Mouse (Mus musculus) kidney, embryonic 16.5 days (tissue): ENCODE data around the gene Pias1. TPM values are rescaled to one million over a fixed set of nuclear protein-coding genes. Genes with fewer than 3 reads are reported as not detected.

ENCODE experiments used
- ATAC-seq: fragments of 200-750 bp; cut with Nextera tagmentation; 2 replicates; pipeline ENCODE4 v1.8.0; 2017; ENCODE audit warnings: moderate TSS enrichment; ENCODE audit not compliant: low FRiP score, low TSS enrichment
- H3K27ac ChIP-seq: fragments of 300-500 bp; sonication (generic); 2 replicates; pipeline ENCODE4 v1.5.1; 2014; ENCODE audit warnings: low read length
- H3K27me3 ChIP-seq: fragments of 300-500 bp; sonication (generic); 2 replicates; pipeline ENCODE4 v1.6.1; 2014; ENCODE audit warnings: low read length, control low read depth, mixed read lengths; ENCODE audit not compliant: insufficient read depth
- H3K36me3 ChIP-seq: fragments of 300-500 bp; sonication (generic); 2 replicates; pipeline ENCODE4 v1.6.1; 2014; ENCODE audit warnings: low read length, control low read depth, mixed read lengths; ENCODE audit not compliant: insufficient read depth
- H3K4me1 ChIP-seq: fragments of 300-500 bp; sonication (generic); 2 replicates; pipeline ENCODE4 v1.6.1; 2014; ENCODE audit warnings: low read length, control low read depth, mixed read lengths; ENCODE audit not compliant: insufficient read depth
- H3K4me2 ChIP-seq: fragments of 300-500 bp; sonication (generic); replicated peaks from 2 replicates; pipeline ENCODE4 v1.6.1; 2014; ENCODE audit warnings: low read depth, low read length
- H3K4me3 ChIP-seq: fragments of 300-500 bp; sonication (generic); 2 replicates; pipeline ENCODE4 v1.5.1; 2014; ENCODE audit warnings: mild to moderate bottlenecking, low read length
- H3K9ac ChIP-seq: fragments of 300-500 bp; sonication (generic); replicated peaks from 2 replicates; pipeline ENCODE4 v1.6.1; 2014; ENCODE audit warnings: low read length
- H3K9me3 ChIP-seq: fragments of 300-500 bp; sonication (generic); 2 replicates; pipeline ENCODE4 v1.6.1; 2016; ENCODE audit warnings: low read length, control low read depth
- WGBS: fragments of 180-500 bp; shearing (Covaris S2); extraction: QIAGEN DNeasy Blood & Tissue Kit; methylation state at CpG from one replicate; pipeline ENCODE4 v1.1.7; 2014; 5-methylcytosine and 5-hydroxymethylcytosine counted together
- polyA plus RNA-seq: library from polyadenylated mRNA; unstranded; fragments of >200 nt; fragmentation: Nextera tagmentation; extraction: Ambion mirVana; gene quantifications from 2 replicates; pipeline ENCODE4 v1.2.1, GENCODE M21; 2015

Gene Pias1
- polyA plus RNA-seq = 58.2 and 63.7 TPM in 2 replicates

GRCm38 (mm10) chr9:62987824-62988223, at the start of gene Pias1:
Gene Pias1, minus strand, starts transcription at chr9:62987924.
- ATAC-seq = no peak
- H3K9me3 ChIP-seq = peaks cover 5% of the 10 kb centered on the region; the same call in 1 of the 2 replicates
- H3K4me1 ChIP-seq = no peaks in the 10 kb centered on the region
- H3K27me3 ChIP-seq = no peaks in the 10 kb centered on the region
- H3K36me3 ChIP-seq = no peaks in the 10 kb centered on the region
- no peak within 1 kb of the TSS for H3K4me3 ChIP-seq
- 81% methylated on average over 5 of the region's 5 CpGs for WGBS
- H3K4me2 ChIP-seq = no peak within 1 kb of the TSS
- no peak within 1 kb of the TSS for H3K9ac ChIP-seq
- no peak within 1 kb of the TSS for H3K27ac ChIP-seq

- H3K4me2 ChIP-seq = no peak overlapping the region
- no peak for ATAC-seq
- no peaks in the 10 kb centered on the region for H3K27me3 ChIP-seq
- H3K36me3 ChIP-seq = no peaks in the 10 kb centered on the region
- H3K4me1 ChIP-seq = 0 out of 2 replicates have a peak, but pooled peaks cover 3% of the 10 kb centered on the region
- no peak overlapping the region for H3K27ac ChIP-seq
- 71% methylated on average over 2 of the region's 2 CpGs for WGBS
- H3K9ac ChIP-seq = no peak overlapping the region
- H3K9me3 ChIP-seq = no peaks in the 10 kb centered on the region
- no peak overlapping the region for H3K4me3 ChIP-seq
These were observed 47.7 kb upstream of the Pias1 start for GRCm38 (mm10) chr9:63035431-63035830.

- Histone ChIP-seq H3K9ac (no peak overlapping the region), H3K4me1 (0 out of 2 replicates have a peak, but pooled peaks cover 3% of the 10 kb centered on the region), H3K9me3 (no peaks in the 10 kb centered on the region), H3K27ac (no peak overlapping the region), H3K4me2 (no peak overlapping the region), H3K4me3 (no peak overlapping the region), H3K27me3 (no peaks in the 10 kb centered on the region), H3K36me3 (no peaks in the 10 kb centered on the region)
- ATAC-seq = no peak
- WGBS = 47% methylated on average over 13 of the region's 13 CpGs
These were observed 43.5 kb upstream of the Pias1 start for GRCm38 (mm10) chr9:63031011-63031782.

DNA sequence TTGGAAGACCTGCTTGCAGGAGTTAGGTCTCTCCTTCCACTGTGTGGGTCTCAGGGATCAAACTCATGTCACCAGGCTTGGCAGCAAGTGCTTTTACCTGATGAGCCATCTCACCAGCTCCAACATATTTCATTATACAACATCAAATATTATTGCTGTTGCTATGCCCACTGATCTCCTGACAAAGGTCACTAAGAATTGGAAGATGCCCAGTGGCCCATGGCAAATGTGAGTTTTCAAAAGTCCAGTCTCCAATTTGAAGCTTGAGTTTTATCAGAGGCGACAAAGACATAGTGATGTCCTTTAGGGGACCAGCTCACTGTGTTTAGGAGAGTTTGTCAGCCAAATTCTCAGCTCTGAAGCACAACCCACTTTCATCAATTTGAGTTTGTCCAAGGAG, 34.8 kb upstream of the Pias1 start:
- no peak overlapping the region for H3K9ac ChIP-seq
- H3K4me3 ChIP-seq = no peak overlapping the region
- no peaks in the 10 kb centered on the region for H3K4me1 ChIP-seq
- no peak for ATAC-seq
- peaks cover 6% of the 10 kb centered on the region; the same call in 1 of the 2 replicates for H3K9me3 ChIP-seq
- no peak overlapping the region for H3K27ac ChIP-seq
- 91% methylated on average over 1 of the region's 1 CpGs for WGBS
- H3K27me3 ChIP-seq = no peaks in the 10 kb centered on the region; the same call in 1 of the 2 replicates
- no peak overlapping the region for H3K4me2 ChIP-seq
- H3K36me3 ChIP-seq = no peaks in the 10 kb centered on the region

GRCm38 (mm10) chr9:63007371-63007770, 19.6 kb upstream of the Pias1 start:
- Histone ChIP-seq H3K9me3 (0 out of 2 replicates have a peak, but pooled peaks cover 3% of the 10 kb centered on the region), H3K9ac (no peak overlapping the region), H3K4me2 (no peak overlapping the region), H3K27me3 (no peaks in the 10 kb centered on the region), H3K4me1 (0 out of 2 replicates have a peak, but pooled peaks cover 2% of the 10 kb centered on the region), H3K36me3 (no peaks in the 10 kb centered on the region), H3K27ac (no peak overlapping the region), H3K4me3 (no peak overlapping the region)
- WGBS = 84% methylated on average over 4 of the region's 4 CpGs
- no peak for ATAC-seq

GRCm38 (mm10) chr9:63006081-63006820, 18.5 kb upstream of the Pias1 start:
- H3K4me2 ChIP-seq = no peak overlapping the region

GRCm38 (mm10) chr9:62998561-62998960, 10.8 kb upstream of the Pias1 start:
- H3K9ac ChIP-seq = no peak overlapping the region
- no peaks in the 10 kb centered on the region for H3K4me1 ChIP-seq
- WGBS = 9% methylated on average over 3 of the region's 3 CpGs
- no peak overlapping the region for H3K27ac ChIP-seq
- no peak for ATAC-seq
- H3K4me2 ChIP-seq = no peak overlapping the region
- no peak overlapping the region for H3K4me3 ChIP-seq
- H3K27me3 ChIP-seq = no peaks in the 10 kb centered on the region
- H3K9me3 ChIP-seq = peaks cover 4% of the 10 kb centered on the region; the same call in 1 of the 2 replicates
- H3K36me3 ChIP-seq = no peaks in the 10 kb centered on the region

More at GRCm38 (mm10) chr9:63006081-63006820, 18.5 kb upstream of the Pias1 start:
- no peaks in the 10 kb centered on the region for H3K36me3 ChIP-seq
- H3K9ac ChIP-seq = no peak overlapping the region
- WGBS = 67% methylated on average over 6 of the region's 6 CpGs
- 0 out of 2 replicates have a peak, but pooled peaks cover 3% of the 10 kb centered on the region for H3K9me3 ChIP-seq
- H3K4me1 ChIP-seq = 0 out of 2 replicates have a peak, but pooled peaks cover 2% of the 10 kb centered on the region
- no peaks in the 10 kb centered on the region for H3K27me3 ChIP-seq
- ATAC-seq = no peak
- no peak overlapping the region for H3K27ac ChIP-seq
- no peak overlapping the region for H3K4me3 ChIP-seq

GRCm38 (mm10) chr9:62997626-62998025, 9.9 kb upstream of the Pias1 start:
- Histone ChIP-seq H3K27me3 (no peaks in the 10 kb centered on the region), H3K9ac (no peak overlapping the region), H3K36me3 (no peaks in the 10 kb centered on the region), H3K9me3 (peaks cover 4% of the 10 kb centered on the region; the same call in 1 of the 2 replicates), H3K4me2 (no peak overlapping the region), H3K4me1 (no peaks in the 10 kb centered on the region), H3K4me3 (no peak overlapping the region), H3K27ac (no peak overlapping the region)
- no peak for ATAC-seq
- 84% methylated on average over 3 of the region's 3 CpGs for WGBS

GRCm38 (mm10) chr9:62995186-62995585, 7.5 kb upstream of the Pias1 start:
- 18% methylated on average over 2 of the region's 2 CpGs for WGBS
- no peak overlapping the region for H3K4me3 ChIP-seq
- no peak for ATAC-seq
- H3K9ac ChIP-seq = no peak overlapping the region
- H3K4me2 ChIP-seq = no peak overlapping the region
- no peaks in the 10 kb centered on the region for H3K4me1 ChIP-seq
- no peak overlapping the region for H3K27ac ChIP-seq
- peaks cover 4% of the 10 kb centered on the region; the same call in 1 of the 2 replicates for H3K9me3 ChIP-seq
- no peaks in the 10 kb centered on the region for H3K27me3 ChIP-seq
- no peaks in the 10 kb centered on the region for H3K36me3 ChIP-seq
